Mouse (Mus musculus) bone marrow macrophage, adult 2 months (primary cell): ENCODE measurements around the gene Rtn2. TPM values are rescaled to one million over a fixed set of nuclear protein-coding genes. Genes with fewer than 3 reads are reported as not detected.
A peak's percentile ranks its signal among the peaks of the same experiment; 100 is the strongest.

Source experiments
- H3K27ac ChIP-seq: 2 replicates; pipeline ENCODE4 v1.5.1; 2012; ENCODE audit warnings: low read depth, low read length; ENCODE audit not compliant: insufficient read depth
- H3K4me1 ChIP-seq: 2 replicates; pipeline ENCODE4 v1.6.1; 2012; ENCODE audit warnings: low read length; ENCODE audit not compliant: control insufficient read depth, insufficient read depth
- H3K4me3 ChIP-seq: 2 replicates; pipeline ENCODE4 v1.5.1; 2012; ENCODE audit warnings: mild to moderate bottlenecking, low read length, moderate library complexity; ENCODE audit not compliant: insufficient read depth
- CTCF ChIP-seq: IDR thresholded peaks from 2 replicates; pipeline ENCODE4 v1.5.1; 2012; ENCODE audit warnings: low read depth, mild to moderate bottlenecking, low read length, moderate library complexity
- POLR2A ChIP-seq: IDR thresholded peaks from 2 replicates; pipeline ENCODE4 v1.6.1; 2012; ENCODE audit warnings: mild to moderate bottlenecking, low read depth, low read length, borderline replicate concordance
- polyA plus RNA-seq: library from polyadenylated mRNA; stranded (reverse); fragments of >200 nt; gene quantifications from 2 replicates; pipeline ENCODE4 v1.2.4, GENCODE M21; 2012; ENCODE audit not compliant: missing spikeins, insufficient read depth, insufficient read length

Gene Rtn2
- polyA plus RNA-seq, 1 experiment, result 2.0 TPM

DNA sequence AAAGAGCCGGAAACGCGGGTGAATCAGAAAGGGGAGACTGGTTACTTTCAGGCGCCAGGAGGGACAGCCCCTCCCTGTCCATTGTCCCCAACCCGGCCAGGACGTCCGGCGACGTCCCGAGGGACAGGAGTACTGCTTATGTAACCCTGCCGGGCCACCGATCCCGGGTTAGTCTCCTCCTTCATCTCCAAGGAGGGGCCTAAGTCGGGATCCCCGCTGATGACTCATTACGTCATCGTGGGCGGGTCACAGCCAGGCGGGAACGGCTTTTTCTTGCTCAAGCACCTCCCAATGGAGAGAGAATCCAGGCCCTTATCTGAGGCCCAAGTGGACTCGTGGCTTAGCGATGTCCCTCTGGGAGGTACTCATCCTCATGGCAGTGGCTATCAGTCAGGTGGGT, 44.7 kb downstream of the Rtn2 start:
- peaks cover 11% of the 10 kb centered on the region; the same call in 1 of the 2 replicates for H3K4me1 ChIP-seq
- TF ChIP-seq POLR2A (no peak), CTCF (no peak)
- peak overlapping the region; percentile 48 for H3K4me3 ChIP-seq
- no peak overlapping the region for H3K27ac ChIP-seq

DNA sequence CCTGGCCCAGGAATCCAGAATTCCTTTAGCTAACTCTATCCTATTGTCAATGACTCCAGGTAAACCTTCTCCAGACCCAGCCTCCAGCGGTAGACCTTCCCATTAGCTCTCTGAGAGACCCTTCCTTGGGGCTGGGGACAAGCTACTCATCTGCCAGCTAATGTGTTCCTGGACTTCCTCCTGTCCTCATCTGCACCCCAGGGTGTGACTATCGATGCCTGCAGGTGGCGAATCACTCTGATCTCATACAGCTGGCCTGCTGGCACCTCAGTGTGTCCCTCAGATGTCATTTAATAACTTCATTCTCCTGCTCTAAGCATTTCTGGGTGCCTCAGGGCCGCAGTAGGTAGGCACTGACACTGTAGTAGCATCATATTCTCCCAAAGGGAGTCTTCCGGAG, 45.4 kb downstream of the Rtn2 start:
- Histone ChIP-seq H3K4me3 (no peak overlapping the region), H3K27ac (no peak overlapping the region)

DNA sequence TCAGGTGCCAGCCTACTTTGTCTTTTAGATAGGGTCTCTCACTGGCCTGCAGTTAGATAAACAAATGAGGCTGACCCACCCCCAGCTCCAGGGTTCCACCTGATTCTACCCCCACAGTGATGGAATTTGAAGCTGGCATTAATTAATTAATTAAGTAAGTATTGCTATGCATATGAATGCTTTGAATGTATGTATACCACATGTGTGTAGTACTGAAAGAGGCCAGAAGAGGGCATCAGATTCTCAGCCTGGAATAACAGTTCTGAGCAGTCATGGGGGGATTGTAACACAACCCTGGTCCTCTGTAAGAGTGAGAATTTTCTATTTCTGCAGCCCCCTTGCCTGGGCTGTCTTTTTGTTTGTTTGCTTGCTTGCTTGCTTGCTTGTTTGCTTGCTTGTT, 46.0 kb downstream of the Rtn2 start:
- Histone ChIP-seq H3K27ac (no peak overlapping the region), H3K4me1 (peaks cover 14% of the 10 kb centered on the region), H3K4me3 (no peak overlapping the region)
- TF ChIP-seq POLR2A, result no peak
- TF ChIP-seq CTCF, result no peak

More for the DNA sequence above, 45.4 kb downstream of the Rtn2 start:
- H3K4me1 ChIP-seq, result peaks cover 14% of the 10 kb centered on the region
- no peak for TF ChIP-seq CTCF
- no peak for TF ChIP-seq POLR2A

DNA sequence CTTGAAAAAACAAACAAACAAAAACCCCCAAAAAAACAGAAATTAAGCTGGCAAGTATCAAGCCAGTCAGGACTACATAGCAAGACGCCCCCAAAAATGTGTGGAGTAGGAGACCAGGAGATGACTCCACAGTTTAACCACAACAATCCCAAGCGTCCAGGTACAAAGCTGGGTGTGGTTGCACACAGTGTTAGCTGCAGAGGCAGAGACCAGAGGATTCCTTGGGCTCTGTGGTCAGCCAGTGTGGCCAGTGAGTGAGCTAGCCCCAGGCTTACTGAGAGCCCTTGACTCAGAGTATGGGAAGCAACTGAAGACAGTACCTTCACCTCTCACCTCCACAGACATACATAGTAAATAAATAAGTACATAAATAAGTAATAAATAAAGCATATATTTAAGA, 49.5 kb downstream of the Rtn2 start:
- H3K27ac ChIP-seq, result no peak overlapping the region
- no peak for TF ChIP-seq CTCF
- no peak for TF ChIP-seq POLR2A
- no peak overlapping the region for H3K4me3 ChIP-seq
- peaks cover 32% of the 10 kb centered on the region for H3K4me1 ChIP-seq

DNA sequence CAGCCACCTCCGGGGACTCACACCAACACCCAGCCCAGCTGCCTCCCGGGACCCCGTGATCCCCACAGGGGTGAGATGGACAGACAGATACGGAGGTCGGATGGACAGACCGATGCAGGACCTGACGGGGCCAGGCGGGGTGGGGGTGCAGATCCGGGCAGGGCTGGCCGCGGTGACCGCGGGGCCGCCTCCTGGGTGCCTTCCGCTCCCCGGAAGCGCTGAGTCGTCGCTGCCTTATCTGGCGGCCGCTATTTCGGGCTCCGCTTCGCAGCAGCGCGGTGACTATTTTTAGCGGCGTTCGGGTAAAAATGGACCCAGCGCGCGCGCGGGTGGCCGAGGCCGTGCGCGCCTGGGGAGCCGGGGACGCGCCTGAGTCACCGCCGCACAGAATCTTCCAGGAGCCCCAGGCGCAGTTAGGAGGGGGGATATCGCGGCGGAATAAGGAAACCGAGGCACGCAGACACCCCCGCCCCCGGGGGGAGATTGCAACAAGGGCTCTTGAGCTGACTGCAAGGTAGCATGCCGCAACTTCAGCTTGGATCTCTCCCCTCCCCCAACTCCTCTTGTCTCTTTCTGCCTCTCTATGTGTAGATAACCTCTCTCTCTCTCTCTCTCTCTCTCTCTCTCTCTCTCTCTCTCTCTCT, 50.4 kb downstream of the Rtn2 start:
- peaks cover 30% of the 10 kb centered on the region for H3K4me1 ChIP-seq

GRCm38 (mm10) chr7:19335583-19335982, 53.2 kb downstream of the Rtn2 start:
- no peak for TF ChIP-seq POLR2A
- TF ChIP-seq CTCF, result no peak
- peaks cover 37% of the 10 kb centered on the region for H3K4me1 ChIP-seq
- no peak overlapping the region for H3K27ac ChIP-seq
- no peak overlapping the region for H3K4me3 ChIP-seq

More for the DNA sequence above, 50.4 kb downstream of the Rtn2 start:
- no peak for TF ChIP-seq POLR2A
- no peak for TF ChIP-seq CTCF
- Histone ChIP-seq H3K4me3 (peak overlapping the region; percentile 66), H3K27ac (no peak overlapping the region)

GRCm38 (mm10) chr7:19337122-19337521, 54.7 kb downstream of the Rtn2 start:
- Histone ChIP-seq H3K4me1 (peaks cover 40% of the 10 kb centered on the region), H3K4me3 (no peak overlapping the region), H3K27ac (no peak overlapping the region)
- TF ChIP-seq CTCF (no peak), POLR2A (no peak)

DNA sequence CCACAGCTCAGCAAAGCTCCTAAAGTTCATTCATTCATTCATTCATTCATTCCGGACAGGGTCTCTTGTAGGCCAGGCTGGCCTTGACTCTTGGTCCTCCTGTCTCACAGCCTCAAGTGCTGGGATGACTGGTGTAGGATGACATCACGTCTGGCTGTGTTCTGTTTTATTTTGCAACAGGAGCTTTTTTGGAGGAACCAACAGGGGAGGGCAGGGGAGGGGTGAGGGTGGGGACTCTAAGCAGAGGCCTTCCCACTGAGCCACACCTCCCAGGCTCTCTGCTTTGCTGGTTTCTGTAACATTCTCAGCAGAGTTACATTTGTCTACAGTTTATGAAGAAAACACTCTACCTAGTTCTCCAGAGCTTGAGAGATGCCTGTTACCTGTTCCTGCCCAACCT, 55.6 kb downstream of the Rtn2 start:
- TF ChIP-seq POLR2A, result no peak
- TF ChIP-seq CTCF, result no peak
- no peak overlapping the region for H3K4me3 ChIP-seq
- peaks cover 37% of the 10 kb centered on the region for H3K4me1 ChIP-seq
- no peak overlapping the region for H3K27ac ChIP-seq

GRCm38 (mm10) chr7:19338596-19338995, 56.2 kb downstream of the Rtn2 start:
- Histone ChIP-seq H3K4me1 (peaks cover 40% of the 10 kb centered on the region), H3K27ac (no peak overlapping the region), H3K4me3 (no peak overlapping the region)
- no peak for TF ChIP-seq POLR2A
- TF ChIP-seq CTCF, result no peak

GRCm38 (mm10) chr7:19341250-19341649, 58.8 kb downstream of the Rtn2 start:
- H3K27ac ChIP-seq, result no peak overlapping the region
- H3K4me1 ChIP-seq, result peaks cover 31% of the 10 kb centered on the region
- H3K4me3 ChIP-seq, result no peak overlapping the region
- no peak for TF ChIP-seq CTCF
- no peak for TF ChIP-seq POLR2A
